Mouse (Mus musculus): Measurements from ENCODE around the gene Rbm45.

Rbm45 gene

DNA sequence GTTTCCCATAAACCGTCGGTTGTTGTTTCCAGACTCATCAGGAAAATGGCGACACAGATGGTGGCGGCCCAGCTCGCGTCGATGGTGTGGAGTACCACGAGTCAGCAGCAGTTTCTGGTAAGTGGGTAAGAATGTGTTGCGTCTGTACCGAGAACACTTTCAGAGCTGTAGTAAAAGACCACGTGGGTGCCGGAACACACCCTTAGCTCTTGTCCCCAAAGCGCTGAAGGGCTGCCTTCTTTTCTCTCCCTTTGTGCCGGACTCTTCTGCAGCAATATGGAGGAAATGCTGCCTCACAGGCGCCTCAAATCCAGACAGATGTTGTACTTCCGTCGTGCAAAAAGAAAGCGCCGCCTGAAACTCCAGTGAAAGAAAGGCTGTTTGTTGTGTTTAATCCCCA, 8.9 kb downstream of the Rbm45 start:
- no peak for DNase-seq (ENCODE audit: low read depth, low spot score)

DNA sequence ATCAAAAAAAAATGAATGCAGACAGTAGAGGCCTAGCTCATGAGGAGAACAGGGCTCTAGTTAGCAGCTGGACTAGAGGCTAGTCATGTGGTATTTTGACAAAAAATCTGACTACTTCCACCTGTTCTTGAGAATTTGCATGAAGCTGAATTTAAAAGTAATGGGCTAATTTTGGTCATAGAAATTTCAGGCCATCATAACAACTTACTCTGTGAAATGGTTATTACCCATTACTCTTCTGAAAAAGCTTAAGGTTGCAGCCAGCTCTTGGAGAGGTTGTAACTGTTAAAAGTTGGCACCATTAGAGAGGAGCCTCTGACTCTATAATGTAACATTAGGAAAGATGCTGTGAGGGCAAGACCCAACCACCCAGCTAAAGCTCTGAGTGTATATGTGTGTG, 16.7 kb downstream of the Rbm45 start:
- DNase-seq (ENCODE audit: low read depth, low spot score), result no peak

DNA sequence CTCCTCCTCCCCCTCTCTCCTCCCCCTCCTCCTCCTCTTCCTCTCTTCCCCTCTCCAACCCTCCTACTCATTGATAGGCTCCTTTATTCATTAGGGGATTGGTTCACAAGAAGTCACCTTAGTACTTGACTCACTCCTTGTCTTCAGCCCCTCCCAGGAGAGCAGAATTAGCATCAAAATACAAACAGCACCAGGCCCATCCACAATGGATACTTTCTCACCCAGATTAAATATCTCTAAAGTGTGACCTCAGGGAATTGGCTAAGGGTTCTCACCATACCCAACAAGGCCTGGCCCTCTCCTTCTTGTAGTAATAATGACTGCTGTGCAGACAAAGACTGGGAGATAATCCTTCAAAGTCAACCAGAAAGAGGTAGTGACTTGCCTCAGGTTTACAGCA, 30.4 kb downstream of the Rbm45 start:
- no peak for DNase-seq (ENCODE audit: low read depth, low spot score)

- DNase-seq (ENCODE audit: low read depth, low spot score), result peak; percentile 13
These were observed 35.9 kb downstream of the Rbm45 start for GRCm38 (mm10) chr2:76405596-76406150.

- DNase-seq (ENCODE audit: low read depth, low spot score), result peak; percentile 61
These were observed 36.6 kb downstream of the Rbm45 start, which contains the start of gene Osbpl6 for GRCm38 (mm10) chr2:76406151-76406936. Gene Osbpl6 (plus strand): TSS chr2:76406508.

DNA sequence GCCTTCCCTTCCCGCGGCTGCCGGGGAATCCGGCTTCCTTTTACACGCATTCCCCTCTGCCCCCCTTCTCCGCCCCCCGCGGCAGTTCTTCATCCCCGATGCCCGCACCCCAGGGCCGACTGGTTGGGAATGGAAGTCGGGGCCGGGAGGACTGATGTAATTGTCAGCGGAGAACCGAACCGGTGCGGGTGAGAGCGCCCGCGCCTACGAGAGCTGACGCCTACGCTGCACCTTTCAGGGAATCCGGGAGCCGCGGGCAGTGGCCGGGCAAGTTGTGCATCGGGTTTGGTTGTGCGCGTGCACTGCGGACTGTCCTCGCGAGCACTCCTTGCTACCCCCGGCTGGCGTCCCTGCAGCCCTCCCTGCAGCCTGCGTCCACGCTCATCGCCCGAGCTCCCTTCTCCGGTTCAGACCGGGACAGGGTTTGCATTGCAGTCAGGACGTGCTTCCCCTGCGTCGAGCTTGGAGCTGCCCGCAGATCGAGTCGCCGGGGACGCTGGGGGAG, 37.2 kb downstream of the Rbm45 start:
- peak; percentile 39 for DNase-seq (ENCODE audit: low read depth, low spot score)

DNA sequence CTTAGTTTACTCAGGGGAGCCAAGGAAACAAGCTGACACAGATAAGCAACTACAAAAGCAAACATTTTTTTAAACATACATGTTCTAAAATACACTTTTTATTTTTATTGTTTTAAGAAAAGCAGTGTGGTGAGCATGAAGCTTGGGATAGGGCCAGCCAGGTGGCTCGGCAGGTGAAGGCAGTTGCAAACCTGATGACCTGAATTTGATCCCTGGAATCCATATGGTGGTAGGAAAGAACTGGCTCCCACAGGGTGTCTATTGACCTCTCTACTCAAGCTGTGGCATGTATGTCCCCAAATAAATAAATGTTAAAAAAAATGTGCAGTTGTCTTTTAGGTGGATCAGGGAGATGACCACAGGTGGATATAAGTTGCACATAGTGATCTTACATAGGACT, 39.7 kb downstream of the Rbm45 start:
- no peak for DNase-seq (ENCODE audit: low read depth, low spot score)

DNA sequence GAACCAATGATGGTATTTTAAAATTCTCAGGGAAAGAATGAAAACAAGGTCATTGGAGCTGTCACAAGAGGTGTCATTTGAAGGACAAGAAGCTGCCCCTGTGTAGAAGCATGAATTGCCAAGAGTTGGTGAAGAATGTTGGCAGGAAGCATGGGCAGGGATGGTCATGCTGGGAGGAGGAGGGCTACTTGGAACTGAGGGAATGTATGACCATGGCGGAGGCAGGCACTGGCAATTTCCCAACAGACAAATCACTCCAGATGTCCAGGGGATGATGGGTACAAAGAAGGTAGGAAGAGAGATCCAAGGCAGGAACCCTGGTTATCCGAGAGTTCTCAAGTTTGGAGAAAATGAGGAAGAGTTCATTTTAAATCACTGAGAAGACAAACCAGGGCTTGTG, 40.2 kb downstream of the Rbm45 start:
- DNase-seq (ENCODE audit: low read depth, low spot score), result no peak

GRCm38 (mm10) chr2:76412924-76413323, 43.1 kb downstream of the Rbm45 start:
- DNase-seq (ENCODE audit: low read depth, low spot score), result no peak

- DNase-seq (ENCODE audit: low read depth, low spot score), result no peak
These were observed 47.8 kb downstream of the Rbm45 start for GRCm38 (mm10) chr2:76417446-76418141.

- DNase-seq (ENCODE audit: low read depth, low spot score), result no peak
These were observed 48.3 kb downstream of the Rbm45 start for GRCm38 (mm10) chr2:76418142-76418518.

GRCm38 (mm10) chr2:76421411-76421924, 51.7 kb downstream of the Rbm45 start:
- DNase-seq (ENCODE audit: low read depth, low spot score), result no peak

GRCm38 (mm10) chr2:76426816-76427215, 57.0 kb downstream of the Rbm45 start:
- DNase-seq (ENCODE audit: low read depth, low spot score), result no peak

DNA sequence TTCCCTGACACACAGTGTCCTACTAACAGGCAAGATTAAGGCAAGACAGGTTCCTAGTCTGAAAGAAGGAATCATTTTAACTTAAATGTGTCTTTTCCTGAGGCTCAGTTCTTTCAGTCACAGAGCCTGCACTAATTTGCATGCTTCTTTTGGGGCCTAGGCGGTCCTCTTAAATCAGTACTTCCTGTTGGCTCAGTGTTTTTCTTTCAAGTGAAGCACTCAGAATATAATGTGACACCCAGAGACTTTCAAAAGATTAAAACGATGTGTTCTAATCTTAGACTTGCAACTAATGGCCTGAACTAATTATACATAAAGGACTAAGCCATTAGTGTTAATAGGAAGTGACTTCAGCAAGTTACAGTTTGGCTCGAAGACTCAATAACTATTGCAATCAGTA, 59.5 kb downstream of the Rbm45 start:
- no peak for DNase-seq (ENCODE audit: low read depth, low spot score)

DNA sequence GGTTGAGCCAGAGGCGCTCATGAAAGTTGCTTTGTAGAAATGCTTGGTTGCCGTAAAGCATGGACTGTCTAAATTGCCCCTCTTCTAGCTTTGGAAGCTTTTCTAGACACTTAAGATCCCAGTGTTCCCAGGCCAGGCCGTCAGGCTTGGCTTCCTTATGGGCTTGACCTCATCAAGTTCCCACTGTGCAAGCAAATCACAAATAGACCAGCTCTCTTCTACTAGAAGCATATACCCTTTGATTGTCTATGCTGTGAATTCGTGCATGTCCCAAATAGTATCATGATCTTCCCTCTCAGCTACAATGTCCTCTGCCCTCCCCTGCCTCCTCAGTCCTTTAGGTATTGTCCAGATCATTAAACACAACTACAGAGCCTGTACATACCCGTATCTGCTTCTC, 60.1 kb downstream of the Rbm45 start:
- no peak for DNase-seq (ENCODE audit: low read depth, low spot score)

GRCm38 (mm10) chr2:76430539-76430938, 60.8 kb downstream of the Rbm45 start:
- no peak for DNase-seq (ENCODE audit: low read depth, low spot score)

Measured in embryo, embryonic 11.5 days (tissue).